Mouse (Mus musculus) CH12.LX (cell line): ENCODE measurements around the gene Olfr1085. TPM values are rescaled to one million over a fixed set of nuclear protein-coding genes. Genes with fewer than 3 reads are reported as not detected.

Experiments used
- DNase-seq: peaks from one replicate; pipeline ENCODE4 v3.0.0-alpha.2; 2013; ENCODE audit errors: extremely low read depth
- H3K27ac ChIP-seq: 2 replicates; pipeline ENCODE4 v1.5.1; 2012; ENCODE audit warnings: low read depth, mild to moderate bottlenecking, control low read depth, moderate library complexity; ENCODE audit not compliant: insufficient read depth
- H3K27me3 ChIP-seq: replicated peaks from 2 replicates; pipeline ENCODE3; 2012; ENCODE audit warnings: inconsistent platforms
- H3K36me3 ChIP-seq, 2 experiments: replicated peaks in 1 of 2; 2 replicates each; pipeline versions ENCODE3 to v1.6.1; 2012; ENCODE audit warnings: inconsistent platforms in 1 of 2, low read length in 1 of 2, mild to moderate bottlenecking in 1 of 2, mixed read lengths in 1 of 2, moderate library complexity in 1 of 2; ENCODE audit not compliant: control insufficient read depth in 1 of 2, insufficient read depth in 1 of 2
- H3K4me1 ChIP-seq, 2 experiments: 2 replicates each; pipeline ENCODE4 v1.6.1; 2012; ENCODE audit warnings: inconsistent platforms in 1 of 2, moderate library complexity in 1 of 2; ENCODE audit not compliant: insufficient read depth in 2 of 2, control insufficient read depth in 1 of 2
- H3K4me2 ChIP-seq: 2 replicates; pipeline ENCODE4 v1.6.1; 2012; ENCODE audit warnings: low read depth, mild to moderate bottlenecking, control low read depth; ENCODE audit not compliant: poor library complexity, insufficient read depth, severe bottlenecking
- H3K4me3 ChIP-seq, 3 experiments: fragments of 150-350 bp in 1 of 3; sonication (generic) in 1 of 3; replicated peaks in 1 of 3; 2 replicates each; pipeline versions ENCODE3 to v1.5.1; 2011 to 2012; ENCODE audit warnings: low read depth in 2 of 3, low read length in 2 of 3, mild to moderate bottlenecking in 2 of 3, moderate library complexity in 2 of 3, control low read depth in 1 of 3, improper control_type of control experiment in 1 of 3, inconsistent platforms in 1 of 3, mixed read lengths in 1 of 3; ENCODE audit not compliant: poor library complexity in 1 of 3
- H3K79me2 ChIP-seq: replicated peaks from 2 replicates; pipeline ENCODE4 v1.6.1; 2012; ENCODE audit warnings: mild to moderate bottlenecking, moderate library complexity; ENCODE audit not compliant: control insufficient read depth, poor library complexity, insufficient read depth, severe bottlenecking; ENCODE audit errors: extremely low read depth
- H3K9ac ChIP-seq: 2 replicates; pipeline ENCODE4 v1.6.1; 2012; ENCODE audit warnings: low read depth, mild to moderate bottlenecking, control low read depth, moderate library complexity; ENCODE audit not compliant: insufficient read depth
- H3K9me3 ChIP-seq: replicated peaks from 2 replicates; pipeline ENCODE3; 2012; ENCODE audit warnings: low read length, inconsistent platforms, mixed read lengths
- BHLHE40 ChIP-seq: IDR thresholded peaks from 2 replicates; pipeline ENCODE4 v1.6.1; 2011; ENCODE audit warnings: mild to moderate bottlenecking, low read depth, low read length, improper control_type of control experiment
- CHD1 ChIP-seq: IDR thresholded peaks from 2 replicates; pipeline ENCODE4 v1.6.1; 2012; ENCODE audit warnings: low read depth, low read length, improper control_type of control experiment, inconsistent platforms
- CHD2 ChIP-seq: IDR thresholded peaks from 2 replicates; pipeline ENCODE4 v1.6.1; 2011; ENCODE audit warnings: low read length, improper control_type of control experiment
- CTCF ChIP-seq, 2 experiments: IDR thresholded peaks in 1 of 2; conservative IDR thresholded peaks in 1 of 2; 2 replicates each; pipeline ENCODE4 v1.5.1; 2011 to 2012; ENCODE audit warnings: low read depth in 2 of 2, low read length in 2 of 2, improper control_type of control experiment in 1 of 2, inconsistent platforms in 1 of 2, mild to moderate bottlenecking in 1 of 2, moderate library complexity in 1 of 2
- ELF1 ChIP-seq: IDR thresholded peaks from 2 replicates; pipeline ENCODE4 v1.6.1; 2014; ENCODE audit warnings: low read depth, mild to moderate bottlenecking, inconsistent platforms, low read length, improper control_type of control experiment
- EP300 ChIP-seq: IDR thresholded peaks from 2 replicates; pipeline ENCODE4 v1.6.1; 2011; ENCODE audit warnings: low read length, improper control_type of control experiment
- IRF4 ChIP-seq: IDR thresholded peaks from 2 replicates; pipeline ENCODE4 v1.6.1; 2014; ENCODE audit warnings: low read depth, mild to moderate bottlenecking, inconsistent platforms, low read length, improper control_type of control experiment
- KAT2A ChIP-seq: IDR thresholded peaks from 2 replicates; pipeline ENCODE4 v1.6.1; 2012; ENCODE audit warnings: low read length, improper control_type of control experiment, inconsistent platforms; ENCODE audit not compliant: insufficient replicate concordance
- MAFK ChIP-seq: IDR thresholded peaks from 2 replicates; pipeline ENCODE4 v1.6.1; 2011; ENCODE audit warnings: low read length, improper control_type of control experiment; ENCODE audit not compliant: insufficient replicate concordance
- MAX ChIP-seq: IDR thresholded peaks from 2 replicates; pipeline ENCODE4 v1.6.1; 2011; ENCODE audit warnings: low read length, improper control_type of control experiment
- MEF2A ChIP-seq: IDR thresholded peaks from 2 replicates; pipeline ENCODE4 v1.6.1; 2014; ENCODE audit warnings: low read depth, mild to moderate bottlenecking, inconsistent platforms, low read length, improper control_type of control experiment, borderline replicate concordance
- MXI1 ChIP-seq: IDR thresholded peaks from 2 replicates; pipeline ENCODE4 v1.6.1; 2011; ENCODE audit warnings: mild to moderate bottlenecking, low read depth, low read length, improper control_type of control experiment
- MYC ChIP-seq: IDR thresholded peaks from 2 replicates; pipeline ENCODE4 v1.6.1; 2011; ENCODE audit warnings: low read depth, mild to moderate bottlenecking, improper control_type of control experiment, low read length
- NELFE ChIP-seq: IDR thresholded peaks from 2 replicates; pipeline ENCODE4 v1.6.1; 2011; ENCODE audit warnings: low read depth, low read length, improper control_type of control experiment
- PAX5 ChIP-seq: IDR thresholded peaks from 2 replicates; pipeline ENCODE4 v1.6.1; 2012; ENCODE audit warnings: low read length, inconsistent platforms, mixed read lengths
- POLR2A ChIP-seq: IDR thresholded peaks from 2 replicates; pipeline ENCODE4 v1.6.1; 2011; ENCODE audit warnings: low read depth, mild to moderate bottlenecking, improper control_type of control experiment, low read length
- SIN3A ChIP-seq: IDR thresholded peaks from 2 replicates; pipeline ENCODE4 v1.6.1; 2012; ENCODE audit warnings: low read length, improper control_type of control experiment, inconsistent platforms
- SMC3 ChIP-seq: IDR thresholded peaks from 2 replicates; pipeline ENCODE4 v1.6.1; 2011; ENCODE audit warnings: low read depth, low read length, improper control_type of control experiment
- TCF12 ChIP-seq: IDR thresholded peaks from 2 replicates; pipeline ENCODE4 v1.6.1; 2014; ENCODE audit warnings: low read depth, mild to moderate bottlenecking, inconsistent platforms, low read length, improper control_type of control experiment
- UBTF ChIP-seq: IDR thresholded peaks from 2 replicates; pipeline ENCODE4 v1.6.1; 2012; ENCODE audit warnings: low read depth, mild to moderate bottlenecking, inconsistent platforms, low read length, improper control_type of control experiment, moderate library complexity
- ZKSCAN1 ChIP-seq: IDR thresholded peaks from 2 replicates; pipeline ENCODE4 v1.6.1; 2012; ENCODE audit warnings: low read depth, inconsistent platforms, low read length, improper control_type of control experiment, borderline replicate concordance
- ZMIZ1 ChIP-seq: IDR thresholded peaks from 2 replicates; pipeline ENCODE4 v1.6.1; 2012; ENCODE audit warnings: low read depth, mild to moderate bottlenecking, inconsistent platforms, low read length, improper control_type of control experiment
- ZNF384 ChIP-seq: IDR thresholded peaks from 2 replicates; pipeline ENCODE4 v1.6.1; 2012; ENCODE audit warnings: low read depth, low read length, improper control_type of control experiment, inconsistent platforms
- dilution Hi-C: fragments of 300-500 bp; cut with MboI; formaldehyde crosslinking; loops from 2 replicates; pipeline ENCODE4 v1.14.3; 2020; ENCODE audit warnings: low sequenced_read_pairs; ENCODE audit not compliant: extremely low pct_unique_long_range_greater_than_20kb, extremely low pct_ligation_motif_present
- in situ Hi-C: fragments of 300-500 bp; cut with MboI; formaldehyde crosslinking; loops from 3 replicates; pipeline ENCODE4 v1.14.3; 2019; ENCODE audit warnings: low sequenced_read_pairs, low pct_ligation_motif_present, low pct_unique_long_range_greater_than_20kb, mixed read lengths
- polyA plus RNA-seq: library from polyadenylated mRNA; unstranded; fragments of >175 nt; gene quantifications from 2 replicates; pipeline ENCODE4 v1.2.1, GENCODE M21; 2012; ENCODE audit warnings: low read depth; ENCODE audit not compliant: insufficient read length
- total RNA-seq, 2 experiments: library from RNA; depleted of rRNA; stranded (reverse); fragments of 300-350 nt in 1 of 2; fragments of >200 nt in 1 of 2; gene quantifications; 2 replicates each; pipeline ENCODE4 v1.2.3; 2012 to 2014

Gene Olfr1085
- total RNA-seq (2012; rRNA removed) (not detected in 2 replicates), total RNA-seq (2014; rRNA removed) (not detected in 2 replicates), polyA plus RNA-seq (not detected in 2 replicates)

GRCm38 (mm10) chr2:86661919-86662318, at the start of gene Olfr1085:
Olfr1085 (minus strand) TSS chr2:86662019.
- TF ChIP-seq MAFK (no peak), TCF12 (no peak), NELFE (no peak), ZKSCAN1 (no peak), PAX5 (no peak), UBTF (no peak), EP300 (no peak), ZMIZ1 (no peak)
- dilution Hi-C loops (no loop called here), in situ Hi-C loops (no loop called here)
- Histone ChIP-seq H3K9me3 (no peaks in the 10 kb centered on the region), H3K27ac (no peak within 1 kb of the TSS), H3K9ac (no peak within 1 kb of the TSS), H3K4me2 (no peak within 1 kb of the TSS), H3K4me3 (no peak within 1 kb of the TSS), H3K36me3 (no peaks in the 10 kb centered on the region), H3K4me1 (no peaks in the 10 kb centered on the region), H3K27me3 (no peaks in the 10 kb centered on the region), H3K79me2 (no peaks in the 10 kb centered on the region)
- no peak for DNase-seq

GRCm38 (mm10) chr2:86698295-86698694, 36.5 kb upstream of the Olfr1085 start, which contains the start of gene Olfr1087:
Olfr1087 (minus strand) TSS chr2:86698395.
- H3K4me1 ChIP-seq = no peaks in the 10 kb centered on the region
- no peak for DNase-seq
- no peak within 1 kb of the TSS for H3K4me3 ChIP-seq
- no peak within 1 kb of the TSS for H3K9ac ChIP-seq
- TF ChIP-seq MXI1 (no peak), BHLHE40 (no peak), ZKSCAN1 (no peak), POLR2A (no peak), UBTF (no peak), MEF2A (no peak), MAX (no peak), MYC (no peak), CHD2 (no peak), ELF1 (no peak), SIN3A (no peak), CHD1 (no peak), IRF4 (no peak), KAT2A (no peak), PAX5 (no peak), CTCF (conservative IDR thresholded peaks at IDR 0.05 in 1 of 2, IDR thresholded peaks at IDR 0.05 in 1 of 2; ENCODE audit: low read depth in 2 of 2, low read length in 2 of 2) (no peak), ZNF384 (no peak), SMC3 (no peak)
- in situ Hi-C loops = no loop called here
- H3K27ac ChIP-seq = no peak within 1 kb of the TSS
- no peak within 1 kb of the TSS for H3K4me2 ChIP-seq
- H3K27me3 ChIP-seq = no peaks in the 10 kb centered on the region
- H3K9me3 ChIP-seq = peaks cover 15% of the 10 kb centered on the region
- no peaks in the 10 kb centered on the region for H3K36me3 ChIP-seq
- dilution Hi-C loops = no loop called here
- H3K79me2 ChIP-seq = no peaks in the 10 kb centered on the region
